Mouse (Mus musculus) myocyte (in vitro differentiated cells): ENCODE results near the gene Ppp1r14b. TPM values are rescaled to one million over a fixed set of nuclear protein-coding genes. Genes with fewer than 3 reads are reported as not detected.

Source experiments
- H3K27me3 ChIP-seq: one replicate; pipeline ENCODE4 v1.6.1; 2011; ENCODE audit not compliant: control insufficient read depth, insufficient read depth, insufficient read length
- H3K36me3 ChIP-seq: one replicate; pipeline ENCODE4 v1.6.1; 2011; ENCODE audit not compliant: control insufficient read depth, insufficient read depth
- H3K4me2 ChIP-seq: one replicate; pipeline ENCODE4 v1.6.1; 2011; ENCODE audit warnings: low read depth, control low read depth
- H3K4me3 ChIP-seq: one replicate; pipeline ENCODE4 v1.5.1; 2011; ENCODE audit warnings: mild to moderate bottlenecking, control low read depth, moderate library complexity
- H3K79me2 ChIP-seq: one replicate; pipeline ENCODE4 v1.6.1; 2011; ENCODE audit not compliant: control insufficient read depth, insufficient read depth
- H3ac ChIP-seq: one replicate; pipeline ENCODE4 v1.6.1; 2011; ENCODE audit not compliant: control insufficient read depth, insufficient read length
- CEBPB ChIP-seq: IDR thresholded peaks from 2 replicates; pipeline ENCODE4 v1.6.1; 2011; ENCODE audit warnings: mild to moderate bottlenecking, moderate library complexity; ENCODE audit not compliant: poor library complexity, insufficient read depth, severe bottlenecking
- E2F4 ChIP-seq: IDR thresholded peaks from one replicate; pipeline ENCODE4 v1.6.1; 2011; ENCODE audit warnings: mild to moderate bottlenecking, control low read depth, moderate library complexity; ENCODE audit not compliant: insufficient read depth
- MAX ChIP-seq: IDR thresholded peaks from one replicate; pipeline ENCODE4 v1.6.1; 2011; ENCODE audit warnings: low read depth, mild to moderate bottlenecking, control low read depth
- MYOD1 ChIP-seq, 3 experiments: IDR thresholded peaks; one replicate each; pipeline ENCODE4 v1.6.1; 2011; ENCODE audit warnings: control low read depth in 2 of 3, low read depth in 2 of 3, mild to moderate bottlenecking in 2 of 3, moderate library complexity in 1 of 3; ENCODE audit not compliant: insufficient read length in 2 of 3, control insufficient read depth in 1 of 3
- MYOG ChIP-seq, 3 experiments: IDR thresholded peaks; one replicate each; pipeline ENCODE4 v1.6.1; 2011; ENCODE audit warnings: control low read depth in 2 of 3, low read depth in 2 of 3, mild to moderate bottlenecking in 2 of 3; ENCODE audit not compliant: insufficient read length in 2 of 3, control insufficient read depth in 1 of 3, insufficient read depth in 1 of 3
- POLR2A ChIP-seq: IDR thresholded peaks from one replicate; pipeline ENCODE4 v1.6.1; 2011; ENCODE audit warnings: low read depth, mild to moderate bottlenecking, control low read depth, moderate library complexity; ENCODE audit not compliant: insufficient read length
- POLR2AphosphoS2 ChIP-seq: IDR thresholded peaks from one replicate; pipeline ENCODE4 v1.6.1; 2011; ENCODE audit warnings: low read depth, control low read depth; ENCODE audit not compliant: insufficient read length
- REST ChIP-seq: IDR thresholded peaks from one replicate; pipeline ENCODE4 v1.6.1; 2011; ENCODE audit warnings: mild to moderate bottlenecking, control low read depth, moderate library complexity; ENCODE audit not compliant: insufficient read depth, insufficient read length
- SRF ChIP-seq: IDR thresholded peaks from one replicate; pipeline ENCODE4 v1.6.1; 2011; ENCODE audit warnings: low read depth; ENCODE audit not compliant: control insufficient read depth, insufficient read length
- TCF12 ChIP-seq: IDR thresholded peaks from one replicate; pipeline ENCODE4 v1.6.1; 2011; ENCODE audit warnings: mild to moderate bottlenecking, control low read depth; ENCODE audit not compliant: poor library complexity, insufficient read depth, severe bottlenecking
- TCF3 ChIP-seq: IDR thresholded peaks from one replicate; pipeline ENCODE4 v1.6.1; 2011; ENCODE audit warnings: low read depth, control low read depth; ENCODE audit not compliant: insufficient read length
- USF1 ChIP-seq: IDR thresholded peaks from one replicate; pipeline ENCODE4 v1.6.1; 2011; ENCODE audit warnings: low read depth, mild to moderate bottlenecking, control low read depth, moderate library complexity
- polyA plus RNA-seq: library from polyadenylated mRNA; unstranded; fragments of >200 nt; fragmentation: generic; extraction: Trizol; gene quantifications from one replicate; pipeline ENCODE4 v1.2.1, GENCODE M21; 2012; ENCODE audit warnings: missing spikeins

Ppp1r14b gene
- polyA plus RNA-seq, 1 experiment: 1,032 TPM

GRCm38 (mm10) chr19:6971644-6972043 is 3.1 kb upstream of the Ppp1r14b start:
- Histone ChIP-seq H3K27me3 (no peaks in the 10 kb centered on the region), H3ac (no peak overlapping the region), H3K4me3 (no peak overlapping the region), H3K4me2 (peak overlapping the region; percentile 25), H3K36me3 (no peaks in the 10 kb centered on the region), H3K79me2 (peaks cover 27% of the 10 kb centered on the region)
- TF ChIP-seq POLR2AphosphoS2 (no peak), MAX (no peak), SRF (no peak)

- Histone ChIP-seq H3K79me2 (peaks cover 35% of the 10 kb centered on the region), H3K36me3 (peaks cover 2% of the 10 kb centered on the region), H3ac (no peak overlapping the region), H3K4me2 (no peak overlapping the region), H3K4me3 (no peak overlapping the region), H3K27me3 (no peaks in the 10 kb centered on the region)
- TF ChIP-seq TCF3 (no peak), TCF12 (no peak), POLR2A (no peak), REST (no peak), POLR2AphosphoS2 (no peak), CEBPB (no peak), E2F4 (no peak), MYOD1 (IDR thresholded peaks at IDR 0.05; ENCODE audit: control insufficient read depth in 1 of 3, insufficient read length in 2 of 3, low read depth in 2 of 3) (no peak), MYOG (IDR thresholded peaks at IDR 0.05; ENCODE audit: control insufficient read depth in 1 of 3, insufficient read depth in 1 of 3, insufficient read length in 2 of 3, low read depth in 2 of 3) (no peak), SRF (no peak), MAX (no peak), USF1 (no peak)
These were observed 2.4 kb upstream of the Ppp1r14b start for GRCm38 (mm10) chr19:6972247-6972917.

GRCm38 (mm10) chr19:6973581-6974190 is 1.1 kb upstream of the Ppp1r14b start:
- H3K4me3 ChIP-seq: peak overlapping the region; percentile 83
- H3K36me3 ChIP-seq: peaks cover 6% of the 10 kb centered on the region
- no peaks in the 10 kb centered on the region for H3K27me3 ChIP-seq
- TF ChIP-seq E2F4 (no peak), POLR2AphosphoS2 (no peak), POLR2A (no peak), TCF3 (no peak), SRF (no peak)
- peak overlapping the region; percentile 94 for H3K4me2 ChIP-seq
- H3K79me2 ChIP-seq: peaks cover 38% of the 10 kb centered on the region
- H3ac ChIP-seq: peak overlapping the region; percentile 88

GRCm38 (mm10) chr19:6975537-6976521 is 1.1 kb downstream of the Ppp1r14b start, which contains the start of gene Plcb3:
TSS of gene Plcb3 (minus strand) at chr19:6976470.
- Histone ChIP-seq H3ac (peak within 1 kb of the TSS; percentile 88), H3K4me3 (peak within 1 kb of the TSS; percentile 83), H3K36me3 (peaks cover 6% of the 10 kb centered on the region), H3K4me2 (peak within 1 kb of the TSS; percentile 100), H3K27me3 (no peaks in the 10 kb centered on the region), H3K79me2 (peaks cover 39% of the 10 kb centered on the region)
- TF ChIP-seq POLR2AphosphoS2: peak; percentile 87
- TF ChIP-seq MYOG (IDR thresholded peaks at IDR 0.05; ENCODE audit: control insufficient read depth in 1 of 3, insufficient read depth in 1 of 3, insufficient read length in 2 of 3, low read depth in 2 of 3): peak; percentile 50 to 91 (median 70)
- TF ChIP-seq E2F4: no peak
- TF ChIP-seq TCF3: peak; percentile 83
- TF ChIP-seq TCF12: peak; percentile 91
- peak; percentile 38 for TF ChIP-seq POLR2A
- TF ChIP-seq SRF: no peak
- peak; percentile 58 for TF ChIP-seq CEBPB
- TF ChIP-seq REST: no peak
- no peak for TF ChIP-seq USF1
- peak; percentile 70 to 94 (median 81) for TF ChIP-seq MYOD1 (IDR thresholded peaks at IDR 0.05; ENCODE audit: control insufficient read depth in 1 of 3, insufficient read length in 2 of 3, low read depth in 2 of 3)
- TF ChIP-seq MAX: no peak
